Mouse (Mus musculus) forebrain, embryonic 10.5 days (tissue): Measurements from ENCODE around the gene Ticam1. TPM values are rescaled to one million over a fixed set of nuclear protein-coding genes. Genes with fewer than 3 reads are reported as not detected.

Experiments
- microRNA counts: library from miRNA; unstranded; fragments of <30 nt; microRNA quantifications from one replicate; lab custom pipeline; 2017
- microRNA-seq: library from miRNA; unstranded; fragments of <30 nt; microRNA quantifications from one replicate; pipeline ENCODE4, GENCODE M21; 2017
- polyA plus RNA-seq: library from polyadenylated mRNA; unstranded; fragments of >200 nt; fragmentation: Nextera tagmentation; extraction: Ambion mirVana; gene quantifications from 2 replicates; pipeline ENCODE4 v1.2.1, GENCODE M21; 2016

The Ticam1 gene
- polyA plus RNA-seq, 1 experiment from 2014 or later, result 2.6 TPM

MicroRNAs within 50 kb of the gene (microRNA counts, 519-probe panel; counts per million panel counts)
- microRNA mmu-miR-7b (lab: Ali Mortazavi, UCI), result 341 counts per million, percentile 65 among the panel's probes with 10 or more counts

Small RNAs within 50 kb of the gene (microRNA-seq; reads per million reads assigned to microRNA genes)
- 174 reads per million, percentile 53 among the genes with 10 or more reads in this experiment for gene Mir7b

Other genes with a start within 250 kb of the Ticam1 start
- 152 and 157 TPM in 2 replicates for gene Sh3gl1, start 240.2 kb downstream of the Ticam1 start, polyA plus RNA-seq
- gene Chaf1a, start 236.3 kb downstream of the Ticam1 start, polyA plus RNA-seq, result 53.9 and 54.7 TPM in 2 replicates
- gene Ubxn6, start 201.8 kb downstream of the Ticam1 start, polyA plus RNA-seq, result 30.2 and 32.4 TPM in 2 replicates
- gene Hdgfl2, start 197.2 kb downstream of the Ticam1 start, polyA plus RNA-seq, result 188 and 200 TPM in 2 replicates
- 0.05 and 0.09 TPM in 2 replicates for gene Plin4, start 167.0 kb downstream of the Ticam1 start, polyA plus RNA-seq
- 0.25 and 0.33 TPM in 2 replicates for gene Plin5, start 159.2 kb downstream of the Ticam1 start, polyA plus RNA-seq
- gene Lrg1, start 154.8 kb downstream of the Ticam1 start, polyA plus RNA-seq, result not detected in 2 replicates
- 0.44 and 0.67 TPM in 2 replicates for gene Sema6b, start 136.4 kb downstream of the Ticam1 start, polyA plus RNA-seq
- 7.4 and 8.1 TPM in 2 replicates for gene Tnfaip8l1, start 114.3 kb downstream of the Ticam1 start, polyA plus RNA-seq
- 75.5 and 78.5 TPM in 2 replicates for gene Mydgf, start 92.9 kb downstream of the Ticam1 start, polyA plus RNA-seq
- gene Dpp9, start 57.9 kb downstream of the Ticam1 start, polyA plus RNA-seq, result 49.7 and 51.2 TPM in 2 replicates
- gene Fem1a, start 20.0 kb downstream of the Ticam1 start, polyA plus RNA-seq, result 11.5 and 13.2 TPM in 2 replicates
- 58.3 and 59.0 TPM in 2 replicates for gene Plin3, start 16.1 kb upstream of the Ticam1 start, polyA plus RNA-seq
- gene Arrdc5, start 23.5 kb upstream of the Ticam1 start, polyA plus RNA-seq, result not detected in 2 replicates
- gene Uhrf1, start 26.5 kb upstream of the Ticam1 start, polyA plus RNA-seq, result 331 and 343 TPM in 2 replicates
- gene Kdm4b, start 49.3 kb upstream of the Ticam1 start, polyA plus RNA-seq, result 35.9 and 39.6 TPM in 2 replicates
- 80.3 and 91.5 TPM in 2 replicates for gene Ptprs, start 199.7 kb upstream of the Ticam1 start, polyA plus RNA-seq
- gene Znrf4, start 235.6 kb upstream of the Ticam1 start, polyA plus RNA-seq, result not detected in 2 replicates